Mouse (Mus musculus) myocyte (in vitro differentiated cells): Measurements from ENCODE around the gene Pnp.
"Not testable (repeated sequence)": the region's sequence is repeated elsewhere in the genome, so short reads cannot be mapped to it uniquely, and the experiment has no call there.

Experiments
- MAX ChIP-seq: IDR thresholded peaks from one replicate; pipeline ENCODE4 v1.6.1; 2011; ENCODE audit warnings: low read depth, mild to moderate bottlenecking, control low read depth
- MYOD1 ChIP-seq, 3 experiments: IDR thresholded peaks; one replicate each; pipeline ENCODE4 v1.6.1; 2011; ENCODE audit warnings: control low read depth in 2 of 3, low read depth in 2 of 3, mild to moderate bottlenecking in 2 of 3, moderate library complexity in 1 of 3; ENCODE audit not compliant: insufficient read length in 2 of 3, control insufficient read depth in 1 of 3
- MYOG ChIP-seq, 3 experiments: IDR thresholded peaks; one replicate each; pipeline ENCODE4 v1.6.1; 2011; ENCODE audit warnings: control low read depth in 2 of 3, low read depth in 2 of 3, mild to moderate bottlenecking in 2 of 3; ENCODE audit not compliant: insufficient read length in 2 of 3, control insufficient read depth in 1 of 3, insufficient read depth in 1 of 3
- POLR2A ChIP-seq: IDR thresholded peaks from one replicate; pipeline ENCODE4 v1.6.1; 2011; ENCODE audit warnings: low read depth, mild to moderate bottlenecking, control low read depth, moderate library complexity; ENCODE audit not compliant: insufficient read length
- SRF ChIP-seq: IDR thresholded peaks from one replicate; pipeline ENCODE4 v1.6.1; 2011; ENCODE audit warnings: low read depth; ENCODE audit not compliant: control insufficient read depth, insufficient read length
- TCF12 ChIP-seq: IDR thresholded peaks from one replicate; pipeline ENCODE4 v1.6.1; 2011; ENCODE audit warnings: mild to moderate bottlenecking, control low read depth; ENCODE audit not compliant: poor library complexity, insufficient read depth, severe bottlenecking

- TF ChIP-seq MYOG (IDR thresholded peaks at IDR 0.05; ENCODE audit: control insufficient read depth in 1 of 3, insufficient read depth in 1 of 3, insufficient read length in 2 of 3, low read depth in 2 of 3); SRF; POLR2A; MYOD1 (IDR thresholded peaks at IDR 0.05; ENCODE audit: control insufficient read depth in 1 of 3, insufficient read length in 2 of 3, low read depth in 2 of 3); TCF12; MAX: not testable (repeated sequence)
Observed at GRCm38 (mm10) chr14:51014724-51015123, 83.8 kb downstream of the Pnp start.
